Mouse (Mus musculus) midbrain, embryonic 10.5 days (tissue): Measurements from ENCODE around the gene Cerkl. TPM values are rescaled to one million over a fixed set of nuclear protein-coding genes. Genes with fewer than 3 reads are reported as not detected.

Experiments used
- DNase-seq: peaks from one replicate; pipeline ENCODE4 v3.0.0-alpha.2; 2017; ENCODE audit warnings: low spot score
- H3K27ac ChIP-seq: fragments of 300-500 bp; sonication (generic); replicated peaks from 2 replicates; pipeline ENCODE4 v1.5.1; 2016; ENCODE audit warnings: mild to moderate bottlenecking
- H3K27me3 ChIP-seq: fragments of 300-500 bp; sonication (generic); 2 replicates; pipeline ENCODE4 v1.6.1; 2016; ENCODE audit warnings: low read depth, mild to moderate bottlenecking; ENCODE audit not compliant: poor library complexity, severe bottlenecking
- H3K36me3 ChIP-seq: fragments of 300-500 bp; sonication (generic); 2 replicates; pipeline ENCODE4 v1.6.1; 2016; ENCODE audit warnings: mild to moderate bottlenecking, moderate library complexity
- H3K4me1 ChIP-seq: fragments of 300-500 bp; sonication (generic); 2 replicates; pipeline ENCODE4 v1.6.1; 2016
- H3K4me3 ChIP-seq: fragments of 300-500 bp; sonication (generic); 2 replicates; pipeline ENCODE4 v1.5.1; 2016; ENCODE audit warnings: mild to moderate bottlenecking, moderate library complexity
- H3K9me3 ChIP-seq: fragments of 300-500 bp; sonication (generic); replicated peaks from 2 replicates; pipeline ENCODE4 v1.6.1; 2016; ENCODE audit warnings: mild to moderate bottlenecking
- WGBS: fragments of 180-500 bp; shearing (Covaris S2); methylation state at CpG from one replicate; pipeline ENCODE4 v1.1.7; 2016; 5-methylcytosine and 5-hydroxymethylcytosine counted together
- polyA plus RNA-seq: library from polyadenylated mRNA; unstranded; fragments of >200 nt; fragmentation: Nextera tagmentation; extraction: Ambion mirVana; gene quantifications from 2 replicates; pipeline ENCODE4 v1.2.1, GENCODE M21; 2016

Gene Cerkl
- polyA plus RNA-seq, 1 experiment from 2014 or later, result 2.0 TPM

GRCm38 (mm10) chr2:79454786-79455446 lies 1.7 kb downstream of the Cerkl start:
- WGBS, result 7% methylated on average over 15 of the region's 15 CpGs
- H3K9me3 ChIP-seq, result no peaks in the 10 kb centered on the region
- no peaks in the 10 kb centered on the region for H3K36me3 ChIP-seq
- peak overlapping the region; percentile 56 for H3K4me3 ChIP-seq
- H3K4me1 ChIP-seq, result peaks cover 59% of the 10 kb centered on the region
- peak overlapping the region; percentile 74 for H3K27ac ChIP-seq
- DNase-seq, result peak; percentile 31
- peaks cover 94% of the 10 kb centered on the region for H3K27me3 ChIP-seq

GRCm38 (mm10) chr2:79453901-79454781 lies 2.4 kb downstream of the Cerkl start:
- no peaks in the 10 kb centered on the region for H3K9me3 ChIP-seq
- H3K4me3 ChIP-seq, result peak overlapping the region; percentile 56
- H3K36me3 ChIP-seq, result no peaks in the 10 kb centered on the region
- 2% methylated on average over 55 of the region's 55 CpGs for WGBS
- H3K27me3 ChIP-seq, result peaks cover 86% of the 10 kb centered on the region
- DNase-seq, result peak; percentile 88
- peaks cover 52% of the 10 kb centered on the region for H3K4me1 ChIP-seq
- peak overlapping the region; percentile 74 for H3K27ac ChIP-seq

GRCm38 (mm10) chr2:79451438-79451837 lies 5.1 kb downstream of the Cerkl start:
- H3K36me3 ChIP-seq, result no peaks in the 10 kb centered on the region
- 51% methylated on average over 5 of the region's 5 CpGs for WGBS
- peaks cover 59% of the 10 kb centered on the region for H3K27me3 ChIP-seq
- no peak overlapping the region for H3K27ac ChIP-seq
- H3K4me3 ChIP-seq, result no peak overlapping the region
- peaks cover 26% of the 10 kb centered on the region for H3K4me1 ChIP-seq
- no peak for DNase-seq
- H3K9me3 ChIP-seq, result no peaks in the 10 kb centered on the region

GRCm38 (mm10) chr2:79450684-79451394 lies 5.7 kb downstream of the Cerkl start:
- Histone ChIP-seq H3K36me3 (no peaks in the 10 kb centered on the region), H3K27me3 (peaks cover 53% of the 10 kb centered on the region), H3K4me1 (peaks cover 21% of the 10 kb centered on the region), H3K4me3 (no peak overlapping the region), H3K27ac (no peak overlapping the region), H3K9me3 (no peaks in the 10 kb centered on the region)
- DNase-seq, result no peak
- 68% methylated on average over 4 of the region's 4 CpGs for WGBS

- WGBS, result 77% methylated on average over 4 of the region's 4 CpGs
- Histone ChIP-seq H3K4me3 (no peak overlapping the region), H3K27me3 (peaks cover 39% of the 10 kb centered on the region), H3K36me3 (no peaks in the 10 kb centered on the region), H3K4me1 (peaks cover 7% of the 10 kb centered on the region), H3K27ac (no peak overlapping the region), H3K9me3 (no peaks in the 10 kb centered on the region)
- no peak for DNase-seq
Measured at GRCm38 (mm10) chr2:79449371-79449770, 7.2 kb downstream of the Cerkl start.

- 90% methylated on average over 1 of the region's 1 CpGs for WGBS
- no peak for DNase-seq
Measured at GRCm38 (mm10) chr2:79447198-79447597, 9.4 kb downstream of the Cerkl start.

GRCm38 (mm10) chr2:79443861-79444620 lies 12.5 kb downstream of the Cerkl start:
- Histone ChIP-seq H3K4me3 (no peak overlapping the region), H3K9me3 (no peaks in the 10 kb centered on the region), H3K36me3 (no peaks in the 10 kb centered on the region), H3K27me3 (no peaks in the 10 kb centered on the region), H3K27ac (no peak overlapping the region), H3K4me1 (no peaks in the 10 kb centered on the region)
- DNase-seq, result no peak
- 87% methylated on average over 3 of the region's 3 CpGs for WGBS

More at GRCm38 (mm10) chr2:79447198-79447597, 9.4 kb downstream of the Cerkl start:
- no peak overlapping the region for H3K4me3 ChIP-seq
- H3K27ac ChIP-seq, result no peak overlapping the region
- peaks cover 17% of the 10 kb centered on the region for H3K27me3 ChIP-seq
- H3K4me1 ChIP-seq, result no peaks in the 10 kb centered on the region
- H3K36me3 ChIP-seq, result no peaks in the 10 kb centered on the region
- no peaks in the 10 kb centered on the region for H3K9me3 ChIP-seq

GRCm38 (mm10) chr2:79443401-79443800 lies 13.2 kb downstream of the Cerkl start:
- no peaks in the 10 kb centered on the region for H3K27me3 ChIP-seq
- H3K9me3 ChIP-seq, result no peaks in the 10 kb centered on the region
- 86% methylated on average over 2 of the region's 2 CpGs for WGBS
- no peak for DNase-seq
- no peak overlapping the region for H3K27ac ChIP-seq
- H3K36me3 ChIP-seq, result no peaks in the 10 kb centered on the region
- H3K4me1 ChIP-seq, result no peaks in the 10 kb centered on the region
- H3K4me3 ChIP-seq, result no peak overlapping the region

- H3K36me3 ChIP-seq, result no peaks in the 10 kb centered on the region
- no peaks in the 10 kb centered on the region for H3K9me3 ChIP-seq
- no peak overlapping the region for H3K27ac ChIP-seq
- H3K4me3 ChIP-seq, result no peak overlapping the region
- WGBS, result 82% methylated on average over 6 of the region's 6 CpGs
- no peak for DNase-seq
- H3K4me1 ChIP-seq, result no peaks in the 10 kb centered on the region
- H3K27me3 ChIP-seq, result no peaks in the 10 kb centered on the region
Measured at GRCm38 (mm10) chr2:79442906-79443305, 13.7 kb downstream of the Cerkl start.

- Histone ChIP-seq H3K9me3 (no peaks in the 10 kb centered on the region), H3K27me3 (no peaks in the 10 kb centered on the region), H3K4me1 (no peaks in the 10 kb centered on the region), H3K36me3 (no peaks in the 10 kb centered on the region), H3K27ac (no peak overlapping the region), H3K4me3 (no peak overlapping the region)
- no peak for DNase-seq
- 93% methylated on average over 2 of the region's 2 CpGs for WGBS
Measured at GRCm38 (mm10) chr2:79442227-79442626, 14.4 kb downstream of the Cerkl start.

- DNase-seq, result no peak
- Histone ChIP-seq H3K27me3 (peaks cover 56% of the 10 kb centered on the region), H3K4me3 (no peak overlapping the region), H3K36me3 (no peaks in the 10 kb centered on the region), H3K9me3 (no peaks in the 10 kb centered on the region), H3K27ac (no peak overlapping the region), H3K4me1 (peaks cover 23% of the 10 kb centered on the region)
Measured at GRCm38 (mm10) chr2:79430061-79430460, 26.5 kb downstream of the Cerkl start.

- Histone ChIP-seq H3K36me3 (no peaks in the 10 kb centered on the region), H3K9me3 (no peaks in the 10 kb centered on the region), H3K4me1 (peaks cover 23% of the 10 kb centered on the region), H3K27ac (no peak overlapping the region), H3K4me3 (no peak overlapping the region), H3K27me3 (peaks cover 60% of the 10 kb centered on the region)
- DNase-seq, result no peak
- 2% methylated on average over 6 of the region's 6 CpGs for WGBS
Measured at GRCm38 (mm10) chr2:79429650-79430049, 26.9 kb downstream of the Cerkl start.
